Mouse (Mus musculus) lung, postnatal 14 days (tissue): ENCODE measurements around the gene Wdr37.
A peak's percentile ranks its signal among the peaks of the same experiment; 100 is the strongest.

Experiments used
- DNase-seq: peaks from one replicate; pipeline ENCODE4 v3.0.0; 2021

Gene Wdr37

GRCm38 (mm10) chr13:8839111-8839510 lies 32.6 kb downstream of the Wdr37 start:
- DNase-seq, result no peak

GRCm38 (mm10) chr13:8838394-8838793 lies 33.3 kb downstream of the Wdr37 start:
- DNase-seq, result no peak

GRCm38 (mm10) chr13:8834573-8834972 lies 37.1 kb downstream of the Wdr37 start:
- DNase-seq, result no peak

- DNase-seq, result no peak
Observed at GRCm38 (mm10) chr13:8831546-8832251, 40.0 kb downstream of the Wdr37 start.

- DNase-seq, result no peak
Observed at GRCm38 (mm10) chr13:8830696-8831095, 41.0 kb downstream of the Wdr37 start.

- peak; percentile 17 for DNase-seq
Observed at GRCm38 (mm10) chr13:8829784-8830183, 41.9 kb downstream of the Wdr37 start.

- DNase-seq, result no peak
Observed at GRCm38 (mm10) chr13:8828946-8829345, 42.8 kb downstream of the Wdr37 start.

- no peak for DNase-seq
Observed at GRCm38 (mm10) chr13:8823546-8823945, 48.2 kb downstream of the Wdr37 start.

GRCm38 (mm10) chr13:8823120-8823519 lies 48.6 kb downstream of the Wdr37 start:
- no peak for DNase-seq

- DNase-seq, result no peak
Observed at GRCm38 (mm10) chr13:8822201-8822600, 49.5 kb downstream of the Wdr37 start.

- DNase-seq, result no peak
Observed at GRCm38 (mm10) chr13:8805931-8806330, 65.8 kb downstream of the Wdr37 start.

GRCm38 (mm10) chr13:8800576-8800975 lies 71.1 kb downstream of the Wdr37 start:
- no peak for DNase-seq

- DNase-seq, result no peak
Observed at GRCm38 (mm10) chr13:8793217-8793616, 78.5 kb downstream of the Wdr37 start.

- DNase-seq, result peak; percentile 48
Observed at GRCm38 (mm10) chr13:8785185-8785584, 86.5 kb downstream of the Wdr37 start.

GRCm38 (mm10) chr13:8784308-8785061 lies 87.2 kb downstream of the Wdr37 start:
- no peak for DNase-seq

GRCm38 (mm10) chr13:8783686-8784307 lies 87.9 kb downstream of the Wdr37 start:
- DNase-seq, result no peak

- DNase-seq, result no peak
Observed at GRCm38 (mm10) chr13:8782636-8783035, 89.1 kb downstream of the Wdr37 start.

GRCm38 (mm10) chr13:8780441-8780840 lies 91.3 kb downstream of the Wdr37 start:
- DNase-seq, result peak; percentile 67

- DNase-seq, result no peak
Observed at GRCm38 (mm10) chr13:8770616-8771015, 101.1 kb downstream of the Wdr37 start.

GRCm38 (mm10) chr13:8769654-8770227 lies 102.0 kb downstream of the Wdr37 start:
- DNase-seq, result no peak

GRCm38 (mm10) chr13:8760940-8761339 lies 110.8 kb downstream of the Wdr37 start:
- DNase-seq, result no peak
